Mouse (Mus musculus) brain, embryonic 14.5 days (tissue): ENCODE measurements around the gene Chrna3. TPM values are rescaled to one million over a fixed set of nuclear protein-coding genes. Genes with fewer than 3 reads are reported as not detected.

ENCODE experiments used
- DNase-seq: peaks from one replicate; pipeline ENCODE4 v3.0.0-alpha.2; 2011; ENCODE audit warnings: low read depth
- CTCF ChIP-seq: fragments of 200-500 bp; IDR thresholded peaks from 2 replicates; pipeline ENCODE4 v1.5.1; 2012; ENCODE audit warnings: inconsistent platforms, mild to moderate bottlenecking, moderate library complexity, borderline replicate concordance; ENCODE audit not compliant: insufficient read depth, insufficient read length; ENCODE audit errors: extremely low read depth
- POLR2A ChIP-seq: fragments of 200-500 bp; IDR thresholded peaks from 2 replicates; pipeline ENCODE4 v1.6.1; 2012; ENCODE audit warnings: mild to moderate bottlenecking, inconsistent platforms, borderline replicate concordance; ENCODE audit not compliant: poor library complexity, insufficient read depth, insufficient read length, severe bottlenecking; ENCODE audit errors: extremely low read depth
- polyA plus RNA-seq: library from polyadenylated mRNA; depleted of rRNA; stranded (reverse); fragments of >200 nt; gene quantifications from 2 replicates; pipeline ENCODE4 v1.2.3, GENCODE M21; 2012; rRNA removed

Gene Chrna3
- 9.3 and 14.9 TPM in 2 replicates for polyA plus RNA-seq

- peak; percentile 66 for DNase-seq
- TF ChIP-seq POLR2A (0 out of 2 replicates have a peak, but pooled peaks have one; percentile 15), CTCF (no peak)
Observed at GRCm38 (mm10) chr9:55026275-55026663, at the start of gene Chrna3. TSS of gene Chrna3 (minus strand) at chr9:55026562.

- no peak for DNase-seq
- TF ChIP-seq CTCF (no peak), POLR2A (no peak)
Observed at GRCm38 (mm10) chr9:55067965-55068265, 41.6 kb upstream of the Chrna3 start.

DNA sequence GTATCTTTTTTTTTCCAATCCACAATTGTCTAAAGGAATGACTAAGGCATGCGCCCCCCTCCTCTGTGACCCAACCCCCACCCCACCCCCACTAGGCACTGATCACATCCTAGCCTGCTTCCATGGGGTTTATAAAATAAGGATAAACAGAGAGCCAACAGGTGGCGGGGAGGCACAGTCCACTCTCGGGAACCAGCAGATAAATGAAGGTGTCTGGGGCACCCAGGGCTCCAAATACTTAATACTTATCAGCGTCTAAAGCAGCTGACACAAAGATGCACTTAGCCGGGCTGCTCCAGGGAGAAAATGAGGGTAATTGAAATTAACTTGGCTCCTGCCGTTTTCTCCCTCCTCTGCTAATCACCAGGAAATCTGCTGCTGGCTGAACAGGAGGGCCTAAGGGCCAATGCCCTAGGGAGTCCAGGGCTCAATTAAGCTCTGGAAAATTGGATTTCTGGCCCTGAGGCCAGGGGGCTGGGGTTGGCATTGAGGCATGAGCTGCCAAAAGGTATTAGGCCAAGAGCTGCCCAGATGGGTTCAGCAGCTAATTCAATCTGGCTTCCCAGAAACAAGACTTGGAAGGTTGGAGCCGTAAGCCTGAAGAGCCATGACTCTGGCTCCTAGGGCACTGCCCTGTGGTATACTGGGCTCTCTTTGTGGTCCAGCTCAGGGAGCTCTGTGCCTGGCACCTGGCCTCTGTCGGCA is 41.0 kb upstream of the Chrna3 start:
- TF ChIP-seq POLR2A (no peak), CTCF (no peak)
- DNase-seq = peak; percentile 92

DNA sequence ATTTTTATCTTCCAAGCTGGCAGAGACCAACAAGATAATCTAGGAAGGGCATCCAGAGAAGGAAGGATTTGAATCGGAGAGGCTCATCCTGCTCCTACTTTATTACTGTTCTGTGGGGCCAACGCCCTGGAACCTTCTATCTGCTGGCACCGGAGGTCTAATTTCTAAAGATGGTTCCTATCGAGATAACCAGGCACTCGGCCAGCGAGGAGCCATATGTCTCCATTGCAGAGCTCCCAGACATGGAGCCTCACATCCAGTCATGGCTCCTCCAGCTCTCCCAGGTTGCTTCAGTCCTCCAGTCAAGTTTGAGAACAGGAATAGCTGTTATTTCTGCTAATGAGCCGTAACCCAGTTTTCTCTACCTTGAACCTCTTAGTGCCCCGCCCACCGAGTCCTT is 38.9 kb upstream of the Chrna3 start:
- DNase-seq = peak; percentile 29
- TF ChIP-seq POLR2A = no peak
- TF ChIP-seq CTCF = no peak

GRCm38 (mm10) chr9:55058067-55058466 is 31.7 kb upstream of the Chrna3 start:
- no peak for TF ChIP-seq CTCF
- TF ChIP-seq POLR2A = no peak
- no peak for DNase-seq

DNA sequence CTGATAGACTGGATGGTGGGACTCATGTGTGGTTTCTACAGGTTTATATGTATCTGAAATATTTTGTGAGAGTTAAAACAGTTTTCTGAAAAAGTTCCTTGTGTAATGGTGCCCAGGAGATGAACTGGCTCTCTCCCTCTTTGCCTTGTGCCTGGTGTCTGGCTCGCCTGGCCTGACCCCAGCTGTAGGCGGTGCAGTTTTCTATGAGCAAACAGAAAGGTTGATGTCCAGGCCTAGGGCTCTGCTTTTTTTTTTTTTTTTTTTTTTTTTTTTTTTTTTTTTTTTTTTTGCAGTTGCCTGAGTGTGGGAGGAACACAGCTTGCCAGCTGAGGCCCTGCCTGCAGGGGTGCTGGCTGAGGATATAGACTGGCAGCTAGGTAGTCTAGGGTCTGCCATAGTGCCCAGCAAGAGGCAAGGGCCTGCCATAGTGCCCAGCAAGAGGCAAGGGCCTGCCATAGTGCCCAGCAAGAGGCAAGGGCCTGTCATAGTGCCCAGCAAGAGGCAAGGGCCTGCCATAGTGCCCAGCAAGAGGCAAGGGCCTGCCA is 29.1 kb upstream of the Chrna3 start:
- no peak for TF ChIP-seq CTCF
- no peak for TF ChIP-seq POLR2A
- DNase-seq = no peak

DNA sequence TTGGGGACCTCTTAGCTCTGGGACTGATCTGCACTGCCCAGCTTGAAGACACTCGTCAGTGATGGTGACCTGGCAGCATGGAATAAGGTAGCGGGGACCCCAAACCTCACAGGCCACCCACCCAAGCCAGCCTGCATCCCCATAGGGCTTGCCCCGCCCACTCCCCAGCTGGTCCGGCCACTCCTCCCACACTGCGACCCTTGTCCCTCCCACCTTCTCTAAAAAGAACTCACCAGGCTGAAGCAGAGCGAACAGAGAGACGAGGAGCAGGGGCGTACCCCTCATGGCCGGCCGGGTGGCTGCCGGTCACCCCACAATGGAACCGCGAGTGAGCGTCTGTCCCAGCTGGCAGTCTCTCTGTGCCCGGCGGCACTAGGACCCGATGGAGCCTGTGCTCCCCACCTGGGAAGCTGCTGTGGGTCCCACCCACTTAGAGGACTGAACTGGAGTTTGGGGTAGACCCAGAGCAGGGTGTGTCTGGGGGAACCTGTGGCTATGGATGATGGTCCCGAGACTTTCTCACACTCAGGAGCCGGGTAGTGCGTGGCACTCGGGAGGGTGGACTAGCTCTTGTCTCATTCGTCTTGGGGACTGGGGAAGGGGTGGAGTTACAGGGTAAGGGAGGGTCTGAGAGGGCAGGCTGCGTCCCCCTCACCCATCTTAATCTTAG is 22.0 kb upstream of the Chrna3 start, which contains the start of gene Chrnb4:
Chrnb4 (minus strand) TSS at position 569 of the 670 bp plus-strand sequence.
- TF ChIP-seq POLR2A (no peak), CTCF (no peak)
- DNase-seq = peak; percentile 33

DNA sequence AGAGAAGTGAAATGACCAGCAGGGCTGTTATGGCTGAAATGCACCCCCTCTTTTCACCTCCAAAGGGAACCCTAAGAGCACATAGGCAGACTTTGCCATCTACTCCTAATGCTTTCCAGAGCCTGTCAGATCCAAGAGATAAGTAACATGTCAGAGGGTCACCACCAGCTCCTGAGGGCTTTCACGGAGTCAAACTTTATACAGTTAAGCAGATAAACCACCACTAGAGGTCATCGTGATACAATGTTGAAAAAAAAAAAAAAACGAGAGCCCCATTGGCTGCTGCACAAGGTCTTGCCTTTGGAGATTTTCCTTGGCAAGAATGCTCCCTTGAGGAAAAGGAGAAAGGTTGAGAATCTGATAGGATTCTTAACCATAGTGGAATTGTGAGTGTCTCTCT is 20.4 kb upstream of the Chrna3 start:
- DNase-seq = peak; percentile 35
- TF ChIP-seq CTCF (peak; percentile 20; the same call in 1 of the 2 replicates), POLR2A (no peak)

DNA sequence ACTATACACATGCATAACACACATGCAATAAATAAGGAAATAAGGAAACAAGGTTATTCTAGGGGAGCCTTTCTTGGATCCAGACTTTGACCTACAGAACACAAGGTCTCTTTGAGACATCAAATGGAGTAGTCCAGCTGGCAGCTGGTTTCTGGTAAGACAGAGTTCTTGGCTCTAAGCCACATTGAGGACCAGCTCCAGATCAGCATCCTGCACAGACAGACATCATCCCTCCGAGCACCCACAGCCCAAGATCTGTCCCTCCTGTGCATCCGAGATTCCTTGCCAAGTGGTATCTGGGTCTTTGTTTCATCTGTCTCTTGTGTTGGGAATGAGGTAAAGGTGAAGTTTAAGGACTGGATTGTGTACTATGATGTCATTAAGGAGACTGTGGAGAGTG is 18.6 kb upstream of the Chrna3 start:
- DNase-seq = no peak
- no peak for TF ChIP-seq POLR2A
- no peak for TF ChIP-seq CTCF

DNA sequence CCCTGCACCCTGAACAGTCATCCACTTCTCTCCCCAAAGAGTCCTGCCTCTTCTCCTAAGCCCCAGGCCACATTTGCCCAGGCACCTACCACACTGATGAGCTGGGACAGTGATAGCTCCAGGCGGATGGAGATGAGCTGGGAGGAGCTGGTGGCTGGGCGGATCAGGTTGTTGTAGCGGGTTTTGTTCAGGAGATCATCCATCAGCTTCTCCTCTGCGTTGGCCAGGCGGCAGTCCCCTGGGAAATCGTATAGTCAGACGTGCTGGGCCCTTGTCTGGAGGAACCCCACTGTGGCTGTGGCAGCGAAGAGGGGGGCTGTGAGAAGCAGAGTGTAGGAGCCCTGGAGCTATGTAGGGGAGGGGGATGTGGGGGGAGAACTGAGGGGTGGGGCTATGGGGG is 17.3 kb upstream of the Chrna3 start:
- no peak for DNase-seq
- TF ChIP-seq CTCF (no peak), POLR2A (no peak)

GRCm38 (mm10) chr9:55041389-55041788 is 15.0 kb upstream of the Chrna3 start:
- TF ChIP-seq CTCF (no peak), POLR2A (no peak)
- peak; percentile 66 for DNase-seq
